Mouse (Mus musculus): ENCODE measurements around the gene Gzmd. TPM values are rescaled to one million over a fixed set of nuclear protein-coding genes. Genes with fewer than 3 reads are reported as not detected.

Gene Gzmd
- total RNA-seq, 2 experiments from 2014 or later: not detected

DNA sequence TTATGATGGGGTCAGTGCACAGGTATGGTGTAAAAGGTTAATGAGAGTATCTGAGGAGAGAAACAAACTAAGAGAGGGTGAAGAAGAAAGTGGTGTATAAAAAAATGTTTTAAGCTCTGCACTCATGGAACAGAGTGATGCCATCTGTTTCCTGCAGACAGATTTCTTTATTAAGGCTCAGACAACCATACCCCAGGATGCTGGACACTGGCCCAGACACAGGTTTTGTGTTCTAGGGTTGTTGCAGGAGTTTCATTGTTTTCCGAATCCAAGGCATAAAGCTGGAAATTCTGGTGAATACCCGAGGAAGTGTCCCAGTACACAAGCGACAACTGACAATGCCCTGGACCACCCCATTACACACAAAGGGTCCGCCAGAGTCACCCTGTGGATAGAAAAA lies 50.4 kb downstream of the Gzmd start:
- no peak for DNase-seq

Small RNA genes within 50 kb of the gene (microRNA-seq; reads per million reads assigned to microRNA genes)
- gene Mir6949: 0 reads per million in 2 experiments

Other genes with a start within 250 kb of the Gzmd start
- not detected for gene Cbln3, start 248.2 kb downstream of the Gzmd start, total RNA-seq (2021)
- gene Khnyn, start 247.7 kb downstream of the Gzmd start, total RNA-seq (2021): 10 to 100 TPM in 1 of 2 experiments, 1 to 10 TPM in 1; 8.6 to 10.0 TPM
- gene Sdr39u1, start 232.3 kb downstream of the Gzmd start, total RNA-seq (2021): 100 to 1,000 TPM; 119 to 138 TPM
- 1 to 10 TPM; 1.6 to 2.5 TPM for gene Cma1, start 187.9 kb downstream of the Gzmd start, total RNA-seq (2021)
- not detected for gene Cma2, start 181.6 kb downstream of the Gzmd start, total RNA-seq (2021)
- gene Mcpt1, start 114.6 kb downstream of the Gzmd start, total RNA-seq (2021): not detected
- gene Mcpt9, start 102.1 kb downstream of the Gzmd start, total RNA-seq (2021): not detected
- not detected for gene Mcpt2, start 90.6 kb downstream of the Gzmd start, total RNA-seq (2021)
- gene Mcpt4, start 70.3 kb downstream of the Gzmd start, total RNA-seq (2021): 1 to 10 TPM; 1.3 to 1.6 TPM
- gene Mcpt8, start 47.3 kb downstream of the Gzmd start, total RNA-seq (2021): not detected
- gene Ctsg, start 30.0 kb downstream of the Gzmd start, total RNA-seq (2021): not detected
- gene Gzme, start 12.0 kb downstream of the Gzmd start, total RNA-seq (2021): not detected
- gene Gzmg, start 27.0 kb upstream of the Gzmd start, total RNA-seq (2021): not detected
- not detected for gene Gzmn, start 42.0 kb upstream of the Gzmd start, total RNA-seq (2021)
- not detected for gene Gzmf, start 78.8 kb upstream of the Gzmd start, total RNA-seq (2021)
- not detected for gene Gzmc, start 102.0 kb upstream of the Gzmd start, total RNA-seq (2021)
- gene Gzmb, start 129.7 kb upstream of the Gzmd start, total RNA-seq (2021): under 1 TPM in 1 of 2 experiments, not detected in 1; 0.30 TPM
- not detected for gene Atp12a, start 232.5 kb upstream of the Gzmd start, total RNA-seq (2021)